Mouse (Mus musculus) MEL (cell line): Measurements from ENCODE around the gene Cpt1c. TPM values are rescaled to one million over a fixed set of nuclear protein-coding genes. Genes with fewer than 3 reads are reported as not detected.

Experiments
- DNase-seq: peaks from one replicate; pipeline ENCODE4 v3.0.0; 2011; ENCODE audit warnings: low read depth, low spot score
- H3K27ac ChIP-seq: 2 replicates; pipeline ENCODE4 v1.5.1; 2012; ENCODE audit warnings: low read depth, mild to moderate bottlenecking, control low read depth, low read length, moderate library complexity; ENCODE audit not compliant: control insufficient read depth
- H3K27me3 ChIP-seq, 2 experiments: fragments of 150-350 bp in 1 of 2; sonication (generic) in 1 of 2; 2 replicates each; pipeline ENCODE4 v1.6.1; 2012; ENCODE audit warnings: low read length in 2 of 2, mild to moderate bottlenecking in 2 of 2, improper control_type of control experiment in 1 of 2, moderate library complexity in 1 of 2; ENCODE audit not compliant: insufficient read depth in 2 of 2, control insufficient read depth in 1 of 2
- H3K36me3 ChIP-seq, 2 experiments: 2 replicates each; pipeline ENCODE4 v1.6.1; 2012 to 2014; ENCODE audit warnings: low read length in 2 of 2, improper control_type of control experiment in 1 of 2, inconsistent platforms in 1 of 2, mild to moderate bottlenecking in 1 of 2; ENCODE audit not compliant: insufficient read depth in 2 of 2, control insufficient read depth in 1 of 2
- H3K4me1 ChIP-seq, 2 experiments: fragments of 150-350 bp in 1 of 2; sonication (generic) in 1 of 2; 2 replicates each; pipeline ENCODE4 v1.6.1; 2012; ENCODE audit warnings: low read length in 2 of 2, improper control_type of control experiment in 1 of 2, mild to moderate bottlenecking in 1 of 2; ENCODE audit not compliant: insufficient read depth in 2 of 2, control insufficient read depth in 1 of 2
- H3K4me3 ChIP-seq, 2 experiments: fragments of 150-350 bp in 1 of 2; sonication (generic) in 1 of 2; 2 replicates each; pipeline ENCODE4 v1.5.1; 2012; ENCODE audit warnings: low read depth in 2 of 2, low read length in 2 of 2, mild to moderate bottlenecking in 2 of 2, moderate library complexity in 2 of 2, control low read depth in 1 of 2, improper control_type of control experiment in 1 of 2; ENCODE audit not compliant: control insufficient read depth in 1 of 2, insufficient read depth in 1 of 2
- H3K79me2 ChIP-seq: 2 replicates; pipeline ENCODE4 v1.6.1; 2012; ENCODE audit warnings: mild to moderate bottlenecking, low read length, moderate library complexity; ENCODE audit not compliant: control insufficient read depth, poor library complexity, insufficient read depth
- H3K9ac ChIP-seq: 2 replicates; pipeline ENCODE4 v1.6.1; 2012; ENCODE audit warnings: low read depth, mild to moderate bottlenecking, control low read depth, low read length, moderate library complexity; ENCODE audit not compliant: control insufficient read depth, poor library complexity, severe bottlenecking
- H3K9me3 ChIP-seq: fragments of 150-350 bp; sonication (generic); replicated peaks from 2 replicates; pipeline ENCODE4 v1.6.1; 2012; ENCODE audit warnings: mild to moderate bottlenecking, low read length, improper control_type of control experiment, moderate library complexity; ENCODE audit not compliant: insufficient read depth
- BHLHE40 ChIP-seq: IDR thresholded peaks from 2 replicates; pipeline ENCODE4 v1.6.1; 2012; ENCODE audit warnings: low read depth, mild to moderate bottlenecking, inconsistent platforms, low read length, improper control_type of control experiment, borderline replicate concordance
- CHD2 ChIP-seq: IDR thresholded peaks from 2 replicates; pipeline ENCODE4 v1.6.1; 2011; ENCODE audit warnings: low read length, improper control_type of control experiment
- CTCF ChIP-seq, 3 experiments: IDR thresholded peaks in 2 of 3; conservative IDR thresholded peaks in 1 of 3; 2 replicates each; pipeline ENCODE4 v1.5.1; 2011 to 2012; ENCODE audit warnings: low read length in 3 of 3, low read depth in 2 of 3, mild to moderate bottlenecking in 2 of 3, improper control_type of control experiment in 1 of 3, inconsistent platforms in 1 of 3, mixed read lengths in 1 of 3, moderate library complexity in 1 of 3; ENCODE audit not compliant: control insufficient read depth in 1 of 3, insufficient read depth in 1 of 3, poor library complexity in 1 of 3, severe bottlenecking in 1 of 3
- ELF1 ChIP-seq: IDR thresholded peaks from 2 replicates; pipeline ENCODE4 v1.6.1; 2014; ENCODE audit warnings: low read depth, mild to moderate bottlenecking, inconsistent platforms, low read length, improper control_type of control experiment, moderate library complexity
- HCFC1 ChIP-seq: IDR thresholded peaks from 2 replicates; pipeline ENCODE4 v1.6.1; 2012; ENCODE audit warnings: low read depth, mild to moderate bottlenecking, inconsistent platforms, low read length, improper control_type of control experiment, moderate library complexity
- JUND ChIP-seq: IDR thresholded peaks from 2 replicates; pipeline ENCODE4 v1.6.1; 2011; ENCODE audit warnings: low read depth, mild to moderate bottlenecking, improper control_type of control experiment, low read length
- MAFK ChIP-seq: IDR thresholded peaks from 2 replicates; pipeline ENCODE4 v1.6.1; 2011; ENCODE audit warnings: low read depth, mild to moderate bottlenecking, low read length, improper control_type of control experiment, borderline replicate concordance
- MAZ ChIP-seq: IDR thresholded peaks from 2 replicates; pipeline ENCODE4 v1.6.1; 2012; ENCODE audit warnings: low read depth, mild to moderate bottlenecking, inconsistent platforms, low read length, improper control_type of control experiment
- MEF2A ChIP-seq: IDR thresholded peaks from 2 replicates; pipeline ENCODE4 v1.6.1; 2014; ENCODE audit warnings: low read depth, mild to moderate bottlenecking, inconsistent platforms, low read length, improper control_type of control experiment; ENCODE audit not compliant: poor library complexity, insufficient replicate concordance, severe bottlenecking; ENCODE audit errors: extremely low read depth
- MXI1 ChIP-seq: IDR thresholded peaks from 2 replicates; pipeline ENCODE4 v1.6.1; 2011; ENCODE audit warnings: mild to moderate bottlenecking, low read depth, low read length, improper control_type of control experiment
- MYC ChIP-seq: IDR thresholded peaks from 2 replicates; pipeline ENCODE4 v1.6.1; 2011; ENCODE audit warnings: low read depth, mild to moderate bottlenecking, low read length, improper control_type of control experiment, moderate library complexity
- NELFE ChIP-seq: IDR thresholded peaks from 2 replicates; pipeline ENCODE4 v1.6.1; 2011; ENCODE audit warnings: low read depth, low read length, improper control_type of control experiment
- NRF1 ChIP-seq: IDR thresholded peaks from 2 replicates; pipeline ENCODE4 v1.6.1; 2014; ENCODE audit warnings: low read depth, mild to moderate bottlenecking, inconsistent platforms, low read length, improper control_type of control experiment, moderate library complexity; ENCODE audit not compliant: poor library complexity, insufficient read depth, severe bottlenecking
- POLR2A ChIP-seq, 2 experiments: IDR thresholded peaks; 2 replicates each; pipeline ENCODE4 v1.6.1; 2011 to 2012; ENCODE audit warnings: low read length in 2 of 2, mild to moderate bottlenecking in 2 of 2, control low read depth in 1 of 2, improper control_type of control experiment in 1 of 2, low read depth in 1 of 2, moderate library complexity in 1 of 2; ENCODE audit not compliant: control insufficient read depth in 1 of 2, insufficient read depth in 1 of 2, poor library complexity in 1 of 2
- POLR2AphosphoS5 ChIP-seq: IDR thresholded peaks from 2 replicates; pipeline ENCODE4 v1.6.1; 2012; ENCODE audit warnings: low read depth, borderline replicate concordance, mild to moderate bottlenecking, inconsistent platforms, low read length, moderate library complexity, mixed read lengths
- RAD21 ChIP-seq: IDR thresholded peaks from 2 replicates; pipeline ENCODE4 v1.6.1; 2011; ENCODE audit warnings: mild to moderate bottlenecking, low read depth, low read length, improper control_type of control experiment
- RCOR1 ChIP-seq: IDR thresholded peaks from 2 replicates; pipeline ENCODE4 v1.6.1; 2012; ENCODE audit warnings: low read depth, mild to moderate bottlenecking, inconsistent platforms, low read length, improper control_type of control experiment
- SIN3A ChIP-seq: IDR thresholded peaks from 2 replicates; pipeline ENCODE4 v1.6.1; 2012; ENCODE audit warnings: low read length, improper control_type of control experiment, inconsistent platforms
- SMC3 ChIP-seq: IDR thresholded peaks from 2 replicates; pipeline ENCODE4 v1.6.1; 2011; ENCODE audit warnings: low read depth, low read length, improper control_type of control experiment
- TBP ChIP-seq: IDR thresholded peaks from 2 replicates; pipeline ENCODE4 v1.8.0; 2011; ENCODE audit warnings: low read depth, low read length, improper control_type of control experiment
- USF1 ChIP-seq: IDR thresholded peaks from 2 replicates; pipeline ENCODE4 v1.6.1; 2014; ENCODE audit warnings: low read depth, mild to moderate bottlenecking, inconsistent platforms, low read length, improper control_type of control experiment, moderate library complexity
- ZC3H11A ChIP-seq: IDR thresholded peaks from 2 replicates; pipeline ENCODE4 v1.6.1; 2012; ENCODE audit warnings: low read depth, mild to moderate bottlenecking, inconsistent platforms, low read length, improper control_type of control experiment
- ZKSCAN1 ChIP-seq: IDR thresholded peaks from 2 replicates; pipeline ENCODE4 v1.6.1; 2012; ENCODE audit warnings: low read depth, mild to moderate bottlenecking, inconsistent platforms, low read length, improper control_type of control experiment, moderate library complexity
- ZNF384 ChIP-seq: IDR thresholded peaks from 2 replicates; pipeline ENCODE4 v1.6.1; 2012; ENCODE audit warnings: low read depth, mild to moderate bottlenecking, inconsistent platforms, low read length, improper control_type of control experiment
- polyA plus RNA-seq, 2 experiments: library from polyadenylated mRNA; stranded (reverse) in 1 of 2; unstranded in 1 of 2; fragments of >175 nt in 1 of 2; fragments of >200 nt in 1 of 2; gene quantifications; 2 replicates each; pipeline versions ENCODE4 v1.2.1 to v1.2.4; 2012; ENCODE audit warnings: low replicate concordance in 2 of 2, low read depth in 1 of 2; ENCODE audit not compliant: insufficient read length in 2 of 2, insufficient read depth in 1 of 2, missing spikeins in 1 of 2
- total RNA-seq: library from RNA; depleted of rRNA; stranded (reverse); fragments of 300-350 nt; gene quantifications from 2 replicates; pipeline ENCODE4 v1.2.3, GENCODE M21; 2012

Gene Cpt1c
- total and polyA plus RNA-seq, 3 experiments: 0.35 to 0.81 TPM; not detected in 1

DNA sequence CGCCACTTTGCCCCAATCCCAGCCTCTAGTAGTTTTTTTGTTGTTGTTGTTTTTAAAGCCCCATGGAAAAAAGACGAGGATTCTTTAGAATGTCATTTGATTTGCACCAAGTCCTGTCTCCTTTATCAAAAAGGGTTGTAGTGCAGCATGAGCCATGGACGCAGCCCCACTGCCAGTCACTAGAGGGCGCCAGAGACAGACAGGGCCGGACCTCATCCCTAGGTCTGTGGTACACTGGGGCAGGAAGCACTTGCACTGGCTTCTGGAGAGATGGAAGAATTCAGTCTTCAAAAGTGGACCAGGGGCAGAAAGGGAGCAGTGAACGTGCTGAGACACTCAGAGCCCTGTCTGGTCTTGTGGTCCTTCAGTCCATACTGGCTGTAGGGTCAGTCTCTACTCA lies 8.4 kb upstream of the Cpt1c start:
- Histone ChIP-seq H3K4me1 (peaks cover 0 to 6% of the 10 kb centered on the region in 2 experiments; a peak in 3 of 4 replicates), H3K79me2 (peaks cover 43% of the 10 kb centered on the region), H3K9me3 (no peaks in the 10 kb centered on the region), H3K4me3 (no peak overlapping the region), H3K27me3 (no peaks in the 10 kb centered on the region), H3K36me3 (peaks cover 4 to 12% of the 10 kb centered on the region in 2 experiments), H3K9ac (no peak overlapping the region), H3K27ac (no peak overlapping the region)
- TF ChIP-seq NRF1 (no peak), JUND (no peak), MXI1 (peak; percentile 50; the same call in 1 of the 2 replicates), SMC3 (peak; percentile 51), BHLHE40 (no peak), ZNF384 (no peak), ZKSCAN1 (no peak), RCOR1 (no peak), MYC (no peak), SIN3A (peak; percentile 43; the same call in 1 of the 2 replicates), RAD21 (peak; percentile 56), TBP (0 out of 2 replicates have a peak, but pooled peaks have one; percentile 32), POLR2A (IDR thresholded peaks at IDR 0.05; ENCODE audit: control insufficient read depth in 1 of 2, insufficient read depth in 1 of 2, low read depth in 1 of 2, low read length in 2 of 2, poor library complexity in 1 of 2) (no peak), ZC3H11A (peak; percentile 38; the same call in 1 of the 2 replicates), CHD2 (no peak), USF1 (no peak), MAFK (no peak), CTCF (IDR thresholded peaks at IDR 0.05 in 2 of 3, conservative IDR thresholded peaks at IDR 0.05 in 1 of 3; ENCODE audit: control insufficient read depth in 1 of 3, insufficient read depth in 1 of 3, low read depth in 2 of 3, low read length in 3 of 3, poor library complexity in 1 of 3, severe bottlenecking in 1 of 3) (peak; percentile 93 to 98 (median 97)), HCFC1 (peak; percentile 29; the same call in 1 of the 2 replicates), MEF2A (no peak), NELFE (no peak)
- DNase-seq: peak; percentile 87

GRCm38 (mm10) chr7:44981539-44981938 lies 6.9 kb upstream of the Cpt1c start:
- peaks cover 0 to 15% of the 10 kb centered on the region in 2 experiments; a peak in 2 of 4 replicates for H3K36me3 ChIP-seq
- H3K4me1 ChIP-seq: peaks cover 0 to 5% of the 10 kb centered on the region in 2 experiments; a peak in 1 of 4 replicates
- DNase-seq: no peak
- H3K9ac ChIP-seq: no peak overlapping the region
- no peak overlapping the region for H3K27ac ChIP-seq
- TF ChIP-seq JUND (no peak), MAFK (no peak), RAD21 (no peak), MYC (no peak), POLR2AphosphoS5 (no peak), MAZ (no peak), CTCF (IDR thresholded peaks at IDR 0.05 in 2 of 3, conservative IDR thresholded peaks at IDR 0.05 in 1 of 3; ENCODE audit: control insufficient read depth in 1 of 3, insufficient read depth in 1 of 3, low read depth in 2 of 3, low read length in 3 of 3, poor library complexity in 1 of 3, severe bottlenecking in 1 of 3) (no peak), NRF1 (no peak), SMC3 (no peak), SIN3A (no peak), ZNF384 (no peak), ELF1 (no peak)
- H3K4me3 ChIP-seq: no peak overlapping the region
- H3K9me3 ChIP-seq: no peaks in the 10 kb centered on the region
- peaks cover 36% of the 10 kb centered on the region for H3K79me2 ChIP-seq
- no peaks in the 10 kb centered on the region for H3K27me3 ChIP-seq
